Mouse (Mus musculus) hindbrain, postnatal 0 days (tissue): ENCODE measurements around the gene Bmf. TPM values are rescaled to one million over a fixed set of nuclear protein-coding genes. Genes with fewer than 3 reads are reported as not detected.

ENCODE experiments used
- ATAC-seq: fragments of 200-750 bp; cut with Nextera tagmentation; 2 replicates; pipeline ENCODE4 v1.8.0; 2017; ENCODE audit warnings: mild to moderate bottlenecking, moderate TSS enrichment, moderate library complexity
- DNase-seq: peaks from one replicate; pipeline ENCODE4 v3.0.0-alpha.2; 2015; ENCODE audit warnings: low spot score
- H3K27ac ChIP-seq: fragments of 300-500 bp; sonication (generic); 2 replicates; pipeline ENCODE4 v1.5.1; 2014; ENCODE audit warnings: mild to moderate bottlenecking
- H3K27me3 ChIP-seq: fragments of 300-500 bp; sonication (generic); 2 replicates; pipeline ENCODE4 v1.6.1; 2014; ENCODE audit warnings: low read length, mixed read lengths; ENCODE audit not compliant: insufficient read depth
- H3K36me3 ChIP-seq: fragments of 300-500 bp; sonication (generic); 2 replicates; pipeline ENCODE4 v1.6.1; 2014; ENCODE audit warnings: low read length, mixed read lengths; ENCODE audit not compliant: insufficient read depth
- H3K4me1 ChIP-seq: fragments of 300-500 bp; sonication (generic); 2 replicates; pipeline ENCODE4 v1.6.1; 2014; ENCODE audit warnings: antibody characterized with exemption, low read length, mixed read lengths; ENCODE audit not compliant: insufficient read depth
- H3K4me2 ChIP-seq: fragments of 300-500 bp; sonication (generic); 2 replicates; pipeline ENCODE4 v1.6.1; 2014; ENCODE audit warnings: low read depth, mild to moderate bottlenecking, low read length, moderate library complexity, mixed read lengths
- H3K4me3 ChIP-seq: fragments of 300-500 bp; sonication (generic); 2 replicates; pipeline ENCODE4 v1.5.1; 2014; ENCODE audit warnings: low read length
- H3K9ac ChIP-seq: fragments of 300-500 bp; sonication (generic); replicated peaks from 2 replicates; pipeline ENCODE4 v1.6.1; 2014; ENCODE audit warnings: mild to moderate bottlenecking, low read length, moderate library complexity, mixed read lengths
- H3K9me3 ChIP-seq: fragments of 300-500 bp; sonication (generic); 2 replicates; pipeline ENCODE4 v1.6.1; 2016; ENCODE audit warnings: low read length, mixed read lengths
- CTCF ChIP-seq: IDR thresholded peaks from 2 replicates; pipeline ENCODE4 v1.5.1; 2016; ENCODE audit warnings: antibody characterized with exemption, control low read depth, low read depth
- WGBS: fragments of 180-500 bp; shearing (Covaris S2); extraction: QIAGEN DNeasy Blood & Tissue Kit; methylation state at CpG from one replicate; pipeline ENCODE4 v1.1.7; 2014; 5-methylcytosine and 5-hydroxymethylcytosine counted together
- polyA plus RNA-seq: library from polyadenylated mRNA; unstranded; fragments of >200 nt; fragmentation: Nextera tagmentation; extraction: Ambion mirVana; gene quantifications from 2 replicates; pipeline ENCODE4 v1.2.1, GENCODE M21; 2015
- total RNA-seq: library from RNA; depleted of rRNA; stranded (reverse); fragments of >200 nt; gene quantifications from 2 replicates; pipeline ENCODE4 v1.2.3, GENCODE M21; 2014

Bmf gene
- total and polyA plus RNA-seq, 2 experiments from 2014 or later: 1.4 to 10.4 TPM

DNA sequence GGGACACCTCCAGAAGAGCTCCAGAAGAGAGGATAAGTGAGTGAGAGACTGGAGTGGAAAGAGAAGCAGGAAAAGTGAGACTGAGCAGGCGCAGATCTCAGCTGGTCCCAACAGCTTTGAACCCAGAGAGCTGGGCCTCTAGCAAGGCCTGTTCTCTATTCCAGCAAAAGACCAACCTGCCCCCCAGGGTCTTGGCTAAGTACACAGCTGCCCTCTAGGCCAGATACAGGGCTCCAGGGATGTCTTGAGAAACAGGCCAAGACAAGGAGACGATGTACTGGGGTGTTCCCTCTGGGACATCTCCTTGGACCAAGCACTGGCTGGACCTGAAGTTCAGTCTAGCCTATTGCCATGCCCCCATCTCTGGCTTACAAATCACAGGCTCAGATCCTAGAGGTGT, 49.3 kb downstream of the Bmf start:
- Histone ChIP-seq H3K4me3 (no peak overlapping the region), H3K4me1 (no peaks in the 10 kb centered on the region), H3K36me3 (no peaks in the 10 kb centered on the region), H3K4me2 (no peak overlapping the region), H3K9me3 (no peaks in the 10 kb centered on the region), H3K27ac (no peak overlapping the region), H3K9ac (no peak overlapping the region), H3K27me3 (no peaks in the 10 kb centered on the region)
- 89% methylated on average over 2 of the region's 2 CpGs for WGBS
- TF ChIP-seq CTCF: no peak
- DNase-seq: no peak
- no peak for ATAC-seq

DNA sequence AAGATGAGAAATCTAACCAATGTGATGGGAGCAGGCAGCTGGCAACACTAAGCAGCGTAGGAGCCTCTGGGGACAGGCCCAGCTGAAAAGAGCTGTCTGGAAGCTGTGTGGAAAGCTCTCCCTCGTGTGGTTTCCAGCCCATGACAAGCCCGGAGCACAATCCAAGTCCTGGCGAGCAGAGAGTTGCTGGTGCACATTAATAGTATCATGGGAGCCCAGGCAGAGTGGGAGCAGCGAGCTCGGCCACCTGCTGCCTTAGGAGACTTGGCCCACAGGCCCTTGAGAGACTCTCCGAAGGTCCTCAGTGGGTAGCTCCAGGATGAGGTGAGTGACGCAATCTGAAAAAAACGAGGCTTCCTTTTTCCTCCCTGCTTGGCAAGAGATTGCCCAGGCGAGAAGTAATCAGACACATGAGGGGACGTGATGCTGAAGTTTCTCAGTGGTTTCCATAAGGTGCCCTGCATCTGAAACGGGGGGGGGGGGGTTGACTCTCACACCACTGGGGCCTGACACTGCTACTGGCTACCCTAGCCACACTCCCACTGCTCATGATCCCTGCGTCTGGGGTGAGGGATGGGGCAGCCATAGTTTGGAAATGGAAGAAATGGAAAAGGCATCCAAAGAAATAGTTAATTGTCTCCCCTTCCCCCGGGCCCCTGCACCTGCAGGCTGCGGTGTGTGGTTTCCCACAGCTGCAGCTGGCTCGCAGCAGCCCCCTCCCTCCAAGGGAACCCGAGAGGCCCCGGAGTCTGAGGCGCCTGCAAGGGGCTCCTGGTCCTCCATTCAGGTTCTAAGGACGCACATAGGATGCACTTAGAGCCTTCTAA, 50.1 kb downstream of the Bmf start:
- Histone ChIP-seq H3K9me3 (no peaks in the 10 kb centered on the region), H3K4me1 (no peaks in the 10 kb centered on the region), H3K4me2 (no peak overlapping the region), H3K9ac (no peak overlapping the region), H3K36me3 (no peaks in the 10 kb centered on the region), H3K4me3 (no peak overlapping the region), H3K27me3 (no peaks in the 10 kb centered on the region), H3K27ac (no peak overlapping the region)
- 32% methylated on average over 20 of the region's 20 CpGs for WGBS
- ATAC-seq: peak; percentile 58; the same call in 1 of the 2 replicates
- no peak for TF ChIP-seq CTCF
- peak; percentile 49 for DNase-seq

DNA sequence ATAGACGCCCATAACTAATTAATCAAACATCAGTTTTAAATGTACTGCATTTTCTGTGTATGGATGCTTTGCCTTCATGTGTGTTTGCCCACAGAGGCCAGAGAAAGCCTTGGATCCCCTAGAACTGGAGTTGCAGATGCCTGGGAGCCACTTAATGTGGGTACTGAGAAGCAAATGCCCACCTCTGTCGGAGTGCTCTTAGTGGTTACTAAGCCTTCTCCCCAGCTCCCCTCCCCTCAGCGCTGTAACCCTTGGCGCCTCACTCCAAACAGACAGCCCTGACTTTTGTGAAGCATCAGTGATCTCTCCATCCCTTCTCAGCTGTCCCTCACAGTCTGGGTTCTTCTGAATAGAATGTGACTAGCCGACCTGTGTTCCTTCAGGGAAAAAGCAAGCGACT, 51.0 kb downstream of the Bmf start:
- 80% methylated on average over 6 of the region's 6 CpGs for WGBS
- H3K4me2 ChIP-seq: no peak overlapping the region
- H3K27ac ChIP-seq: no peak overlapping the region
- DNase-seq: no peak
- no peaks in the 10 kb centered on the region for H3K4me1 ChIP-seq
- H3K9ac ChIP-seq: no peak overlapping the region
- no peak overlapping the region for H3K4me3 ChIP-seq
- H3K27me3 ChIP-seq: no peaks in the 10 kb centered on the region
- ATAC-seq: 0 out of 2 replicates have a peak, but pooled peaks have one; percentile 27
- H3K9me3 ChIP-seq: no peaks in the 10 kb centered on the region
- no peak for TF ChIP-seq CTCF
- no peaks in the 10 kb centered on the region for H3K36me3 ChIP-seq

DNA sequence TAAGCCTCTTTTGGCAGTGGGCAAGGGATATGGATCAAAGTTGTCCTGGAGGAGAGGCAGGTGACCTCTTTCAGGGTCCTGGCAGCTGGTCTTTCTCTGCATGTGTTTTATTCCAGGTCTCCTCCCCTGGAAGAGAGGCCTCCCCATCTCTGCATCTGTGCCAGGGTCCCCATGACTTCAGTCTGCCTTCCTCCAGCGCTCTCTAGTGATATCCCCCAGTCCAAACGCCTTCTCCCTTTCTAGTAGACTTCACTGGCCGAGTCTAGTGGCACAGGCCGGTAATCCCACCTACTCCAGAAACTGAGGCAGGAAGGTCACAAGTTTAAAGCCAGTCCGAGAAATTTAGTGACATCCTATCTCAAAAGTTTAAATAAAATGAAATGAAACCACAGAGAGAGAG, 51.6 kb downstream of the Bmf start:
- Histone ChIP-seq H3K36me3 (no peaks in the 10 kb centered on the region), H3K9me3 (no peaks in the 10 kb centered on the region), H3K4me3 (no peak overlapping the region), H3K4me1 (no peaks in the 10 kb centered on the region), H3K27me3 (no peaks in the 10 kb centered on the region), H3K9ac (no peak overlapping the region), H3K4me2 (no peak overlapping the region), H3K27ac (no peak overlapping the region)
- DNase-seq (no peak), ATAC-seq (no peak)
- 80% methylated on average over 5 of the region's 5 CpGs for WGBS
- no peak for TF ChIP-seq CTCF

DNA sequence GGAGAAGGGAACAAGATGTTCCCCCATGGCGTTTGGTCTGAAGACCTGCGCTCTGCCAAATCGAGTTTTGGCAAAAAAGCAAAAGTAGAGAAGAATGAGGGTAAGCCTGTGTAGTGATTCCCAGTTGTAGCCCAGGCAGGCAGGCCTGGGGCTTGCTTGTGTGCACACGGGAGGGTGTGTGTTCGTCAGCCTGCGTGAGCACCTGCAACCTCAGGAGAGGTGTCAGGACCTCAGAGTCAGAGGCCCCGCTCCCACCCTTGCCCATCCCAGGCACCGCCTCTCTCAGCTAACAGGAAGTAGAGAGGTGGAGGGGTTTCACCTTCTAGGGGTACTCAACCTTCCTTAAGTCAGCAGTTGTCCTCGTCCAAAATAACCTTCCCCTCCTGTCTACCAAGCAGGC, 54.5 kb downstream of the Bmf start:
- no peak for TF ChIP-seq CTCF
- no peak for ATAC-seq
- Histone ChIP-seq H3K27ac (no peak overlapping the region), H3K4me3 (no peak overlapping the region), H3K4me2 (no peak overlapping the region), H3K4me1 (no peaks in the 10 kb centered on the region), H3K9me3 (no peaks in the 10 kb centered on the region), H3K27me3 (no peaks in the 10 kb centered on the region), H3K36me3 (no peaks in the 10 kb centered on the region), H3K9ac (no peak overlapping the region)
- no peak for DNase-seq
- WGBS: 72% methylated on average over 9 of the region's 9 CpGs

DNA sequence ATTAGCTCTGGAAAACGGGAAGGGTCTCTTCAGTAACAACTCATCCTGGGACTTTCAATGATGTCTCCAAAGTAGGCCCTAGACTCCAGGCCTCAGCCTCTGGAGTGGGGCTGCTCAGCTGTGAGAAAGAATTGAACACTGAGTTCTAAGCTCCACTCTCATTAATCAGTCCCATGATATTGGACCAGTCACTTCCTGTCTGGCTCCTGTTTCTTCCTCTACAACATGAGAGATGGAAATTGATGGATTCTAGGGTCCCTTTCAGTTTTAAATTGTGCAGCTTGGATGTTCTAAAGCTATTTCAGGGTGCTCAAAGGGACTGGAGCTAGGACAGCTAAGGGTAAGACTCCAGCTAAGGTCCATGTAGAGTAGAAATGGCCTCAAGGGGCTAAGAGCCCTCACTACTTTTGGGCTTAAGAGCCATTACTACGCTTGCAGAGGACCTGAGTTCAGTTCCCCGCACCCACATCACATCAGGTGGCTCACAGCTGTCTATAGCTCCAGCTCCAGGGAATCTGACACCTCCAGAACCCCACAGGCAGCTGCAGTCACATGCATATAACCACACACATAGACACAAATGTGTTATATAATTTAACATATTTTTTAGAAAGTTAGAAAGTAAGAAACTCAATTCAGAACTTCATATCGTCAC, 57.6 kb downstream of the Bmf start:
- ATAC-seq (no peak), DNase-seq (no peak)
- Histone ChIP-seq H3K27me3 (no peaks in the 10 kb centered on the region), H3K9ac (no peak overlapping the region), H3K4me3 (no peak overlapping the region), H3K4me1 (no peaks in the 10 kb centered on the region), H3K36me3 (no peaks in the 10 kb centered on the region), H3K27ac (no peak overlapping the region), H3K9me3 (no peaks in the 10 kb centered on the region), H3K4me2 (no peak overlapping the region)
- WGBS: 86% methylated on average over 4 of the region's 4 CpGs
- TF ChIP-seq CTCF: no peak

DNA sequence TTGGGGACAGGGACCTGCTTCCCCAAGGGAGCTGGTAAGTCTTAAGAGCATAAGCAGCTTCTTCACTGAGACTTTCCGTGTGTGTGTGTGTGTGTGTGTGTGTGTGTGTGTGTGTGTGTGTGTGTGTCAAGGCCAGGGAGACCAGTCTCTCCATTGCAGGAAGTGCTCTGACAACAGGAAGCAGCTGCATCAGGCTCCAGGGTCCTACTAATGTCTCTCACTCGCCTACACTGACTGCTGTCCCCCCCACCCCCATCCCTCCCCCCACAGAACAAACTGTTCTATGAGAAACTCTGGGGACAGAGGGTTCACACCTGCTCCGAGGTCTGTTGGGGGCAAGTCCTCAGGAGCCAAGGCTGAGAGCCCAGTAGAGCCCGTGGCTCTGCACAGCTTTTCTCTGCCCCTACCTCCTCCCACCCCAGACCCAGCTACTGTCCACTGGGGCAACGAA, 58.2 kb downstream of the Bmf start:
- ATAC-seq: peak; percentile 25; the same call in 1 of the 2 replicates

More for the DNA sequence above, 58.2 kb downstream of the Bmf start:
- no peaks in the 10 kb centered on the region for H3K9me3 ChIP-seq
- TF ChIP-seq CTCF: no peak
- WGBS: 54% methylated on average over 4 of the region's 5 CpGs
- no peaks in the 10 kb centered on the region for H3K36me3 ChIP-seq
- no peak for DNase-seq
- H3K4me3 ChIP-seq: no peak overlapping the region
- H3K27ac ChIP-seq: no peak overlapping the region
- 0 out of 2 replicates have a peak, but pooled peaks cover 2% of the 10 kb centered on the region for H3K27me3 ChIP-seq
- no peak overlapping the region for H3K9ac ChIP-seq
- no peak overlapping the region for H3K4me2 ChIP-seq
- H3K4me1 ChIP-seq: no peaks in the 10 kb centered on the region
